Mouse (Mus musculus): ENCODE results near the gene Klk5. TPM values are rescaled to one million over a fixed set of nuclear protein-coding genes. Genes with fewer than 3 reads are reported as not detected.

Gene Klk5
- polyA plus RNA-seq, 1 experiment = not detected

DNA sequence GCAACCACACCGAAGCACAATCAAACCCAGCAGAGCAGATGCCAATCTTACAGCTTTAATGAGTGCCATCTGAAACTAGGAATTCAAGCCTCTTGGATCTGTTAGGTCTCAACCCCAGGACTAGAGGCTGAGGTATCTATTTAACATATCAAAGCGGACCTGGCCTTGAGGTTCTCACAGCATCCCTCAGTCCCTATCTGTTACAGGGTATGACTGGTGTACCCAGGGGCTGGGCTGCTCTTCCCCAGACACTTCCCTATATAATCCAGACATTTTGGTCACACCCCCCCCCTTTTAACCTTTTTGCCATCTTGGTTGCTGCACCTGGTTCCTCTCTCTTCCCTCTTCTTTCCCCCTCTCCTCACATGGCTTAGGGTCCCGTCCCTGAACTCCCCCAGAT, 31.9 kb downstream of the Klk5 start:
- 0 out of 2 replicates have a peak, but pooled peaks cover 1% of the 10 kb centered on the region for H3K27me3 ChIP-seq (ENCODE audit: control insufficient read depth, insufficient read depth, low read length)
- H3K27ac ChIP-seq (ENCODE audit: insufficient read depth, low read length) = no peak overlapping the region
- TF ChIP-seq CTCF (IDR thresholded peaks at IDR 0.05; ENCODE audit: extremely low read depth, insufficient read depth, insufficient read length, insufficient replicate concordance) (no peak), POLR2A (IDR thresholded peaks at IDR 0.05; ENCODE audit: low read depth, low read length) (no peak)
- 70% methylated on average over 3 of the region's 3 CpGs for WGBS
- no peaks in the 10 kb centered on the region for H3K36me3 ChIP-seq (ENCODE audit: control insufficient read depth, insufficient read depth, low read length)
- no peak overlapping the region for H3K4me3 ChIP-seq (ENCODE audit: extremely low read depth, insufficient read depth, insufficient read length)
- no peaks in the 10 kb centered on the region for H3K4me1 ChIP-seq (ENCODE audit: control insufficient read depth, insufficient read depth, insufficient read length)
- DNase-seq (ENCODE audit: low read depth in 1 of 2, low spot score in 2 of 2) = no peak

- Histone ChIP-seq H3K4me1 (ENCODE audit: control insufficient read depth, insufficient read depth, insufficient read length) (no peaks in the 10 kb centered on the region), H3K4me3 (ENCODE audit: extremely low read depth, insufficient read depth, insufficient read length) (no peak overlapping the region), H3K36me3 (ENCODE audit: control insufficient read depth, insufficient read depth, low read length) (no peaks in the 10 kb centered on the region), H3K27me3 (ENCODE audit: control insufficient read depth, insufficient read depth, low read length) (0 out of 2 replicates have a peak, but pooled peaks cover 1% of the 10 kb centered on the region), H3K27ac (ENCODE audit: insufficient read depth, low read length) (no peak overlapping the region)
- no peak for DNase-seq (ENCODE audit: low read depth in 1 of 2, low spot score in 2 of 2)
- TF ChIP-seq POLR2A (IDR thresholded peaks at IDR 0.05; ENCODE audit: low read depth, low read length) (no peak), CTCF (IDR thresholded peaks at IDR 0.05; ENCODE audit: extremely low read depth, insufficient read depth, insufficient read length, insufficient replicate concordance) (no peak)
- 91% methylated on average over 6 of the region's 6 CpGs for whole genome bisulfite sequencing
Observed at GRCm38 (mm10) chr7:43874868-43875375, 33.2 kb downstream of the Klk5 start.

GRCm38 (mm10) chr7:43876444-43876843, 34.7 kb downstream of the Klk5 start:
- Histone ChIP-seq H3K4me1 (ENCODE audit: control insufficient read depth, insufficient read depth, insufficient read length) (no peaks in the 10 kb centered on the region), H3K27ac (ENCODE audit: insufficient read depth, low read length) (no peak overlapping the region), H3K4me3 (ENCODE audit: extremely low read depth, insufficient read depth, insufficient read length) (no peak overlapping the region), H3K36me3 (ENCODE audit: control insufficient read depth, insufficient read depth, low read length) (no peaks in the 10 kb centered on the region), H3K27me3 (ENCODE audit: control insufficient read depth, insufficient read depth, low read length) (no peaks in the 10 kb centered on the region)
- DNase-seq (ENCODE audit: low read depth in 1 of 2, low spot score in 2 of 2) = no peak
- TF ChIP-seq CTCF (IDR thresholded peaks at IDR 0.05; ENCODE audit: extremely low read depth, insufficient read depth, insufficient read length, insufficient replicate concordance) = no peak
- no peak for TF ChIP-seq POLR2A (IDR thresholded peaks at IDR 0.05; ENCODE audit: low read depth, low read length)
- WGBS = 77% methylated on average over 4 of the region's 4 CpGs

DNA sequence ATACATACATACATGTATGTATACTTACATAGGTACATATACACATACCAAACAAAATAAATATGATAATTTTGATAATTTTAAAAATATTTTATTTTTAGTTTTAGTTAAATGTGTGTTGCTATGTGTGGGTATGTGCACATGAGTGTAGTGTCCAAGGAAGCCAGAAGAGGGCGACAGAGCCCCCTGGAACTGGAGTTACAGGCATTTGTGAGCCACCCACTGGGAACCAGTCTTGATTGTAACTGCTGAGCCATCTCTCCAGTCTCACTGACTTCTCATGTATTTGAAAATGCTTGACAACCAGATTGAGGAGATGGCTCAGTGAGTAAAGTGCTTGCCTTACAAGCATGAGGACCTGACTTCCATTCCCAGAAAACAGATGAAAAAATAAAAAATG, 36.5 kb downstream of the Klk5 start:
- no peaks in the 10 kb centered on the region for H3K36me3 ChIP-seq (ENCODE audit: control insufficient read depth, insufficient read depth, low read length)
- H3K4me1 ChIP-seq (ENCODE audit: control insufficient read depth, insufficient read depth, insufficient read length) = no peaks in the 10 kb centered on the region
- H3K4me3 ChIP-seq (ENCODE audit: extremely low read depth, insufficient read depth, insufficient read length) = no peak overlapping the region
- no peak overlapping the region for H3K27ac ChIP-seq (ENCODE audit: insufficient read depth, low read length)
- H3K27me3 ChIP-seq (ENCODE audit: control insufficient read depth, insufficient read depth, low read length) = no peaks in the 10 kb centered on the region
- WGBS = 49% methylated on average over 1 of the region's 1 CpGs
- no peak for DNase-seq (ENCODE audit: low read depth in 1 of 2, low spot score in 2 of 2)
- no peak for TF ChIP-seq POLR2A (IDR thresholded peaks at IDR 0.05; ENCODE audit: low read depth, low read length)
- TF ChIP-seq CTCF (IDR thresholded peaks at IDR 0.05; ENCODE audit: extremely low read depth, insufficient read depth, insufficient read length, insufficient replicate concordance) = no peak

DNA sequence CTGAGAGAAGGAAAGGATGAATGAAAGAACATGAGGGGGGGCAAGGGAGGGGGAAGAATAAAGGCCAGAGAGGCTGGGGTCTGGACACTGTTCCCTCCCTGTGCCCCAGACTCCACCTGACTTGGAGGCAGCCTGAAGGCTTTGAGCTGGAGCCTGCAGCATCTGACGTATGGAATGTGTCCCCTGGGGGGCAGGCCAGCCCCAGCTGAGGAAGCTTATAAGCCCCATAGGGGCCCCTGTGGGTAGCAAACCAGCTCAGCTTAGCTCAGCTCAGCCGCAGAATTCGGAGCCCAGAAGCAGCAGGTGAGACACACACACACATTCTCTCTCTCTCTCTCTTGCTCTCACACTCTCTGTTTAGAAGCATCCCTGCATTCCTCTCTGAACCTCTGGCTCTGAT, 39.1 kb downstream of the Klk5 start, which contains the start of gene Klk4:
Gene Klk4 (plus strand): TSS at position 249 of the 400 bp plus-strand sequence.
- Histone ChIP-seq H3K36me3 (ENCODE audit: control insufficient read depth, insufficient read depth, low read length) (no peaks in the 10 kb centered on the region), H3K27me3 (ENCODE audit: control insufficient read depth, insufficient read depth, low read length) (no peaks in the 10 kb centered on the region), H3K27ac (ENCODE audit: insufficient read depth, low read length) (no peak within 1 kb of the TSS), H3K4me1 (ENCODE audit: control insufficient read depth, insufficient read depth, insufficient read length) (no peaks in the 10 kb centered on the region), H3K4me3 (ENCODE audit: extremely low read depth, insufficient read depth, insufficient read length) (no peak within 1 kb of the TSS)
- DNase-seq (ENCODE audit: low read depth in 1 of 2, low spot score in 2 of 2) = no peak
- 0% methylated on average over 3 of the region's 3 CpGs for WGBS
- no peak for TF ChIP-seq CTCF (IDR thresholded peaks at IDR 0.05; ENCODE audit: extremely low read depth, insufficient read depth, insufficient read length, insufficient replicate concordance)

DNA sequence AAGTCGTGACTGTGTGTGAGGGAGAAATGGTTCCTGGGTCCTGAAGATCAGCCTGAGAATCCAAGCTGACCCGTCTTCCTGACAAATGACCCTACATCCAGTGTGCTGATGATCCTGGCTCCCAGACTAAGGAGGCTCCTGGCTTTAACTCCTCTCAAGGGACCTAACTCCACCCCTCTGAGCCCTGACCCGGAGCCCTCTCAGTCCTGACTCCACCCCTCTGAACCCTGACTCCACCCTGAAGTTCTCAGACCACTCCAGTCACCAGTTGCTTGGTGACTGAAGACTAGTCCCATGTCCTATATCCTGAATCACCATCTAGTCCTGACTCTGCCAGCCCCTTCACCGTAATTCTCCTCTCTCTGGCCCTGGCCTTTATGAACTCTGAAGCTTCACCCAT, 40.6 kb downstream of the Klk5 start:
- Histone ChIP-seq H3K27ac (ENCODE audit: insufficient read depth, low read length) (no peak overlapping the region), H3K4me1 (ENCODE audit: control insufficient read depth, insufficient read depth, insufficient read length) (no peaks in the 10 kb centered on the region), H3K27me3 (ENCODE audit: control insufficient read depth, insufficient read depth, low read length) (no peaks in the 10 kb centered on the region), H3K4me3 (ENCODE audit: extremely low read depth, insufficient read depth, insufficient read length) (no peak overlapping the region), H3K36me3 (ENCODE audit: control insufficient read depth, insufficient read depth, low read length) (no peaks in the 10 kb centered on the region)
- TF ChIP-seq POLR2A (IDR thresholded peaks at IDR 0.05; ENCODE audit: low read depth, low read length) (no peak), CTCF (IDR thresholded peaks at IDR 0.05; ENCODE audit: extremely low read depth, insufficient read depth, insufficient read length, insufficient replicate concordance) (no peak)
- DNase-seq (ENCODE audit: low read depth in 1 of 2, low spot score in 2 of 2) = no peak
- 31% methylated on average over 4 of the region's 4 CpGs for WGBS

GRCm38 (mm10) chr7:43882811-43883210, 41.0 kb downstream of the Klk5 start:
- TF ChIP-seq CTCF (IDR thresholded peaks at IDR 0.05; ENCODE audit: extremely low read depth, insufficient read depth, insufficient read length, insufficient replicate concordance) = no peak
- H3K27ac ChIP-seq (ENCODE audit: insufficient read depth, low read length) = no peak overlapping the region
- WGBS = 10% methylated on average over 4 of the region's 4 CpGs
- H3K27me3 ChIP-seq (ENCODE audit: control insufficient read depth, insufficient read depth, low read length) = no peaks in the 10 kb centered on the region
- no peak overlapping the region for H3K4me3 ChIP-seq (ENCODE audit: extremely low read depth, insufficient read depth, insufficient read length)
- DNase-seq (ENCODE audit: low read depth in 1 of 2, low spot score in 2 of 2) = no peak
- H3K36me3 ChIP-seq (ENCODE audit: control insufficient read depth, insufficient read depth, low read length) = no peaks in the 10 kb centered on the region
- H3K4me1 ChIP-seq (ENCODE audit: control insufficient read depth, insufficient read depth, insufficient read length) = no peaks in the 10 kb centered on the region

Measured in spleen, adult 2 months (tissue).